Mouse (Mus musculus) limb, embryonic 11.5 days (tissue): ENCODE measurements around the gene Prdm5. TPM values are rescaled to one million over a fixed set of nuclear protein-coding genes. Genes with fewer than 3 reads are reported as not detected.

Source experiments
- ATAC-seq: fragments of 200-750 bp; cut with Nextera tagmentation; 2 replicates; pipeline ENCODE4 v1.8.0; 2017; ENCODE audit warnings: low read depth; ENCODE audit not compliant: insufficient number of reproducible peaks, low FRiP score, low TSS enrichment
- DNase-seq: peaks from one replicate; pipeline ENCODE4 v3.0.0-alpha.2; 2015; ENCODE audit warnings: low spot score
- H3K27ac ChIP-seq: fragments of 300-500 bp; sonication (generic); replicated peaks from 2 replicates; pipeline ENCODE4 v1.5.1; 2014; ENCODE audit warnings: low read depth, mild to moderate bottlenecking, low read length
- H3K27me3 ChIP-seq: fragments of 300-500 bp; sonication (generic); 2 replicates; pipeline ENCODE4 v1.6.1; 2014; ENCODE audit warnings: mild to moderate bottlenecking, low read length, mixed read lengths; ENCODE audit not compliant: control insufficient read depth, insufficient read depth
- H3K36me3 ChIP-seq: fragments of 300-500 bp; sonication (generic); 2 replicates; pipeline ENCODE4 v1.6.1; 2014; ENCODE audit warnings: mild to moderate bottlenecking, low read length, moderate library complexity, mixed read lengths; ENCODE audit not compliant: control insufficient read depth, insufficient read depth
- H3K4me1 ChIP-seq: fragments of 300-500 bp; sonication (generic); 2 replicates; pipeline ENCODE4 v1.6.1; 2014; ENCODE audit warnings: low read length, mixed read lengths; ENCODE audit not compliant: control insufficient read depth, insufficient read depth
- H3K4me2 ChIP-seq: fragments of 300-500 bp; sonication (generic); 2 replicates; pipeline ENCODE4 v1.6.1; 2014; ENCODE audit warnings: low read depth, mild to moderate bottlenecking, moderate library complexity; ENCODE audit not compliant: severe bottlenecking
- H3K4me3 ChIP-seq: fragments of 300-500 bp; sonication (generic); 2 replicates; pipeline ENCODE4 v1.5.1; 2014; ENCODE audit warnings: low read depth, low read length
- H3K9ac ChIP-seq: fragments of 300-500 bp; sonication (generic); 2 replicates; pipeline ENCODE4 v1.6.1; 2014; ENCODE audit warnings: mild to moderate bottlenecking, low read length
- H3K9me3 ChIP-seq: fragments of 300-500 bp; sonication (generic); 2 replicates; pipeline ENCODE4 v1.6.1; 2016; ENCODE audit warnings: low read length; ENCODE audit not compliant: control insufficient read depth
- WGBS: fragments of 180-500 bp; shearing (Covaris S2); extraction: QIAGEN DNeasy Blood & Tissue Kit; methylation state at CpG from one replicate; pipeline ENCODE4 v1.1.7; 2014; 5-methylcytosine and 5-hydroxymethylcytosine counted together
- polyA plus RNA-seq: library from polyadenylated mRNA; unstranded; fragments of >200 nt; fragmentation: Nextera tagmentation; extraction: Ambion mirVana; gene quantifications from 2 replicates; pipeline ENCODE4 v1.2.1, GENCODE M21; 2014

Gene Prdm5
- polyA plus RNA-seq, 1 experiment from 2014 or later: 21.8 TPM

GRCm38 (mm10) chr6:65871754-65872278 lies 93.0 kb downstream of the Prdm5 start:
- Histone ChIP-seq H3K36me3 (no peaks in the 10 kb centered on the region), H3K4me3 (no peak overlapping the region), H3K9me3 (no peaks in the 10 kb centered on the region), H3K4me2 (no peak overlapping the region), H3K4me1 (peaks cover 4% of the 10 kb centered on the region; the same call in 1 of the 2 replicates), H3K27me3 (no peaks in the 10 kb centered on the region), H3K9ac (no peak overlapping the region), H3K27ac (no peak overlapping the region)
- DNase-seq (no peak), ATAC-seq (no peak)
- 62% methylated on average over 6 of the region's 6 CpGs for WGBS

- Histone ChIP-seq H3K9ac (no peak overlapping the region), H3K27me3 (no peaks in the 10 kb centered on the region), H3K9me3 (no peaks in the 10 kb centered on the region), H3K4me1 (no peaks in the 10 kb centered on the region), H3K4me3 (no peak overlapping the region), H3K4me2 (no peak overlapping the region), H3K36me3 (no peaks in the 10 kb centered on the region), H3K27ac (no peak overlapping the region)
- WGBS: 94% methylated on average over 1 of the region's 1 CpGs
- DNase-seq: no peak
- no peak for ATAC-seq
These were observed 99.5 kb downstream of the Prdm5 start for GRCm38 (mm10) chr6:65878300-65878699.

- no peak for ATAC-seq
- WGBS: 92% methylated on average over 1 of the region's 1 CpGs
- 0 out of 2 replicates have a peak, but pooled peaks cover 2% of the 10 kb centered on the region for H3K36me3 ChIP-seq
- H3K27me3 ChIP-seq: no peaks in the 10 kb centered on the region
- no peaks in the 10 kb centered on the region for H3K9me3 ChIP-seq
- H3K4me2 ChIP-seq: no peak overlapping the region
- peaks cover 7% of the 10 kb centered on the region for H3K4me1 ChIP-seq
- no peak overlapping the region for H3K9ac ChIP-seq
- H3K4me3 ChIP-seq: no peak overlapping the region
- no peak overlapping the region for H3K27ac ChIP-seq
- DNase-seq: no peak
These were observed 110.0 kb downstream of the Prdm5 start for GRCm38 (mm10) chr6:65888835-65889234.

- DNase-seq (peak; percentile 31), ATAC-seq (no peak)
- Histone ChIP-seq H3K4me3 (no peak overlapping the region), H3K4me1 (peaks cover 7% of the 10 kb centered on the region), H3K27ac (no peak overlapping the region), H3K9me3 (no peaks in the 10 kb centered on the region), H3K27me3 (no peaks in the 10 kb centered on the region), H3K36me3 (no peaks in the 10 kb centered on the region), H3K4me2 (no peak overlapping the region), H3K9ac (no peak overlapping the region)
- WGBS: 21% methylated on average over 4 of the region's 4 CpGs
These were observed 113.4 kb downstream of the Prdm5 start for GRCm38 (mm10) chr6:65892045-65892660.

DNA sequence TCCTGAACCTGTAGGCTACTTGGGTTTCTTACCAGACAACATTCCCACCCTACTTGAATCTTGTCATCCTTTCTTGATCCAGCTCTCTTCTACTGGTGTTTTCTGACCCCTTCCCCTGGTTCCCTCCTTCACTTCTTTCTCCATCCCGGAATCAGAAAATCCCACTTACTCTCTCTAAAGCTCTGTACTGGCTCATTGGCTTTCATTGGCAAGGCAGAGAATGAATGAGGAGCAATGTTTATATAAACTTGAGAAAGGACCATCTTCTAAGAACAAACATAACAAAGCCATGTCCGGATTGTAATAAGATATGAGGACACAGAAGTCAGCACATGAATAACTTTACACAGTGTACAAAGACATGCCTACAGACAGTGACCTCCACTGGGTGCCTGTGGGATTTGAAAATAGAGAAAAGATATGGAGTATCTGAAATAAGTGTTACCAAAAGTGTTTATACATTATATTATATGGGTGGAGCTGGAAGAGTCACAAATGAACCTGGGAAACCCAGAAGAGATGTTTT lies 127.9 kb downstream of the Prdm5 start:
- DNase-seq (no peak), ATAC-seq (no peak)
- Histone ChIP-seq H3K36me3 (no peaks in the 10 kb centered on the region; the same call in 1 of the 2 replicates), H3K27ac (no peak overlapping the region), H3K4me3 (no peak overlapping the region), H3K27me3 (no peaks in the 10 kb centered on the region), H3K4me2 (no peak overlapping the region), H3K9ac (no peak overlapping the region), H3K9me3 (no peaks in the 10 kb centered on the region), H3K4me1 (no peaks in the 10 kb centered on the region)
- whole genome bisulfite sequencing: 88% methylated on average over 2 of the region's 2 CpGs

DNA sequence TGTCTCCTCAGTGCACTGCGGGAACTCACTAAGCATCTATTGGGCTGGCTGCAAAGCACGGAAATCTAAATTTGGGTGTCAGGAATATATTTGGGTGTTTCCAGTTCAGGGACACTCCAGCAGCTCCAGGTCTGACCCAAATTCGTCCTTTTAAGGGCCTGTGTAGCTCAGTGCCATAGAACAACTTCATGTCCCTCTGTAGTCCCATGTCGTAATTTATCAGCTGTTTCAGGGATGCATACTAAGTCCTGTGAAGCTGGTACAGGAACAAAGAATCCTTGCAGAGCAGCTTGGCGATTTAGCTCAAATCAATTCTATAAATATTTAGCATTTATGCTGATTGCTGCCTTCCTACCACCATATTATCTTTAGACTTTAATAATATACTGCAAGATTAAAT lies 136.6 kb downstream of the Prdm5 start:
- 86% methylated on average over 5 of the region's 5 CpGs for WGBS
- Histone ChIP-seq H3K27me3 (no peaks in the 10 kb centered on the region), H3K4me1 (no peaks in the 10 kb centered on the region), H3K9ac (no peak overlapping the region), H3K36me3 (no peaks in the 10 kb centered on the region), H3K4me3 (no peak overlapping the region), H3K27ac (no peak overlapping the region), H3K4me2 (no peak overlapping the region), H3K9me3 (no peaks in the 10 kb centered on the region)
- DNase-seq (no peak), ATAC-seq (no peak)

GRCm38 (mm10) chr6:65921703-65922102 lies 142.9 kb downstream of the Prdm5 start:
- Histone ChIP-seq H3K27ac (no peak overlapping the region), H3K4me2 (no peak overlapping the region), H3K9me3 (no peaks in the 10 kb centered on the region), H3K27me3 (no peaks in the 10 kb centered on the region), H3K9ac (no peak overlapping the region), H3K4me3 (no peak overlapping the region), H3K36me3 (no peaks in the 10 kb centered on the region), H3K4me1 (peaks cover 7% of the 10 kb centered on the region)
- WGBS: 83% methylated on average over 3 of the region's 3 CpGs
- ATAC-seq: no peak
- DNase-seq: no peak

DNA sequence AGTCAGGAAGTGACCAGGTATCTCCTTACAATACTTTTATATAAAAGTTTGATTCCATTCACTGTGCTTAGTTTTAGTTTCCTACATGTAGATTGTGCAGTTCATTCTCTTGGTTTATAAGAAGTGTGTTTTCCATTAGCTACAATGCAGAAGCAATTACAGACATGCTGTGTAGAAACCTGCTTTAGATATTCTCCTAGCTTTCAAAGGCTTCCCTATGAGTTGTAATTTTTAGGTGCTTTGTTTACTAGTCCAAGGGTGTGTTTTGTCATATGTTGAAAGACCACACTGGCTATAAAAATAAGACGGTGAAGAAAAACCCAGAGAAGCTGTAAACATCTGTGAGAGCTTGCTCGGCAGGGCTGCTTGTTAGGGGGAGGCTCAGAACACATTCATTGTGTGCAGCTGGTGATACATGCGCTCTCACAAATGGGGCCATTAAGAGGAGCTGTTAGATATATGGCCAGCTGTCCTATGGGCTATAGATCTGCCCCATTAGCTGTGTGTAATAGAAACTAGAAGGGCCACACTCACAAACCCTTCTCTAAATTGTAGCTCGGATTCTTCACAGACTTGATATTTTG lies 144.8 kb downstream of the Prdm5 start:
- Histone ChIP-seq H3K27ac (peak overlapping the region; percentile 53), H3K9me3 (no peaks in the 10 kb centered on the region), H3K27me3 (no peaks in the 10 kb centered on the region), H3K4me2 (no peak overlapping the region), H3K9ac (no peak overlapping the region), H3K4me1 (peaks cover 7% of the 10 kb centered on the region), H3K36me3 (no peaks in the 10 kb centered on the region), H3K4me3 (no peak overlapping the region)
- ATAC-seq (peak; percentile 84), DNase-seq (peak; percentile 66)
- 17% methylated on average over 4 of the region's 4 CpGs for WGBS
